9 mouse cellular contexts compared by ENCODE assay signal in genomic region chr2:6192820-6193590, GRCm38 (mm10). TPM values are rescaled to one million over a fixed set of nuclear protein-coding genes. Genes with fewer than 3 reads are reported as not detected.
DNase-seq lines count a peak whose midpoint lies in the region; ATAC-seq and TF ChIP-seq lines count a peak whose summit lies in the region.
"Had no signal": no experiment of that assay in that cellular context is flagged by ENCODE, and none has a peak within 500 bp of the region (broad histone marks: within the 10 kb centered on the region; RNA-seq: fewer than 3 reads in every experiment).

No protein-coding gene starts in this region.

- H3K4me1 ChIP-seq in forebrain, embryonic 16.5 days (replicated peaks; ENCODE audit: control insufficient read depth, insufficient read depth, low read length), result peaks cover 17% of the 10 kb centered on the region
- H3K4me1 ChIP-seq in hindbrain, embryonic 11.5 days (replicated peaks; ENCODE audit: control insufficient read depth, insufficient read depth, low read length), result peaks cover 3% of the 10 kb centered on the region; the same call in 1 of the 2 replicates
- no peaks in the 10 kb centered on the region; the same call in 1 of the 2 replicates for H3K4me1 ChIP-seq in lung, postnatal 0 days (ENCODE audit: insufficient read depth, low read depth, low read length)

- no peaks in the 10 kb centered on the region for H3K9me3 ChIP-seq in forebrain, embryonic 16.5 days (ENCODE audit: control insufficient read depth, low read length)
- H3K9me3 ChIP-seq in hindbrain, embryonic 11.5 days (ENCODE audit: control insufficient read depth, low read length), result no peaks in the 10 kb centered on the region
- H3K9me3 ChIP-seq in lung, postnatal 0 days (ENCODE audit: low read length), result no peaks in the 10 kb centered on the region
- H3K9me3 ChIP-seq: liver, embryonic 15.5 days had no signal

- DNase-seq in R1 (ENCODE audit: low read depth, low spot score), result peak; percentile 81
- DNase-seq in cerebellum, adult 18-20 months, result peak; percentile 68 to 73
- DNase-seq in hindbrain, embryonic 11.5 days (ENCODE audit: low spot score), result peak; percentile 78
- DNase-seq in layer of hippocampus, adult 2 months (ENCODE audit: low spot score in 2 of 2), result peak; percentile 71 to 74
- peak; percentile 91 for DNase-seq in lung, postnatal 0 days (ENCODE audit: low spot score)
- DNase-seq in retina, embryonic 14.5 days (ENCODE audit: low spot score), result peak; percentile 88

- 72% methylated on average over 20 of the region's 20 CpGs for WGBS in forebrain, embryonic 16.5 days
- 77% methylated on average over 20 of the region's 20 CpGs for WGBS in hindbrain, embryonic 11.5 days
- WGBS in lung, postnatal 0 days, result 63% methylated on average over 20 of the region's 20 CpGs

- no peak overlapping the region for H3K4me3 ChIP-seq in forebrain, embryonic 16.5 days (replicated peaks; ENCODE audit: low read length)
- H3K4me3 ChIP-seq in hindbrain, embryonic 11.5 days (ENCODE audit: low read depth, low read length), result no peak overlapping the region
- H3K4me3 ChIP-seq in layer of hippocampus, adult 2 months, result no peak overlapping the region
- no peak overlapping the region for H3K4me3 ChIP-seq in lung, postnatal 0 days (ENCODE audit: low read depth, low read length)
- H3K4me3 ChIP-seq: liver, embryonic 15.5 days had no signal

- no peak overlapping the region for H3K27ac ChIP-seq in forebrain, embryonic 16.5 days (ENCODE audit: low read length)
- H3K27ac ChIP-seq in hindbrain, embryonic 11.5 days (ENCODE audit: low read depth, low read length), result no peak overlapping the region
- no peak overlapping the region for H3K27ac ChIP-seq in layer of hippocampus, adult 2 months
- H3K27ac ChIP-seq in lung, postnatal 0 days (ENCODE audit: low read length), result no peak overlapping the region; the same call in 1 of the 2 replicates
- H3K27ac ChIP-seq: liver, embryonic 15.5 days had no signal

- no peak for TF ChIP-seq EP300 in lung, postnatal 0 days (IDR thresholded peaks at IDR 0.05)

- H3K9ac ChIP-seq in forebrain, embryonic 16.5 days (replicated peaks; ENCODE audit: low read depth, low read length), result no peak overlapping the region
- no peak overlapping the region for H3K9ac ChIP-seq in hindbrain, embryonic 11.5 days (ENCODE audit: low read depth, low read length)
- H3K9ac ChIP-seq in lung, postnatal 0 days (replicated peaks; ENCODE audit: low read depth), result no peak overlapping the region
- H3K9ac ChIP-seq: liver, embryonic 15.5 days had no signal

- H3K27me3 ChIP-seq in forebrain, embryonic 16.5 days (replicated peaks; ENCODE audit: control insufficient read depth, insufficient read depth, low read length), result no peaks in the 10 kb centered on the region
- no peaks in the 10 kb centered on the region for H3K27me3 ChIP-seq in hindbrain, embryonic 11.5 days (ENCODE audit: control insufficient read depth, insufficient read depth, low read length)
- H3K27me3 ChIP-seq in lung, postnatal 0 days (replicated peaks; ENCODE audit: insufficient read depth, low read length), result no peaks in the 10 kb centered on the region
- H3K27me3 ChIP-seq: liver, embryonic 15.5 days had no signal

- H3K4me2 ChIP-seq in forebrain, embryonic 16.5 days (ENCODE audit: low read length), result no peak overlapping the region
- no peak overlapping the region for H3K4me2 ChIP-seq in hindbrain, embryonic 11.5 days (replicated peaks; ENCODE audit: low read depth, low read length)
- no peak overlapping the region for H3K4me2 ChIP-seq in lung, postnatal 0 days (replicated peaks; ENCODE audit: low read depth, low read length)
- H3K4me2 ChIP-seq: liver, embryonic 15.5 days had no signal

- ATAC-seq in forebrain, embryonic 16.5 days, result peak; percentile 60
- ATAC-seq in hindbrain, embryonic 11.5 days (ENCODE audit: low FRiP score), result peak; percentile 42; the same call in 1 of the 2 replicates
- peak; percentile 54 for ATAC-seq in lung, postnatal 0 days
- ATAC-seq in activated CD4-positive, CD25-positive, alpha-beta regulatory T cell, adult 4 months, result no peak

- peak; percentile 86 for TF ChIP-seq CTCF in layer of hippocampus, adult 2 months (conservative IDR thresholded peaks at IDR 0.05)
- TF ChIP-seq CTCF in lung, postnatal 0 days (IDR thresholded peaks at IDR 0.05), result peak; percentile 90

- no peaks in the 10 kb centered on the region for H3K36me3 ChIP-seq in forebrain, embryonic 16.5 days (ENCODE audit: control insufficient read depth, insufficient read depth)
- H3K36me3 ChIP-seq in hindbrain, embryonic 11.5 days (ENCODE audit: control insufficient read depth, insufficient read depth, low read length), result no peaks in the 10 kb centered on the region
- no peaks in the 10 kb centered on the region for H3K36me3 ChIP-seq in lung, postnatal 0 days (ENCODE audit: insufficient read depth, low read length)
- H3K36me3 ChIP-seq: liver, embryonic 15.5 days had no signal

RNA-seq across cellular contexts. Expression of gene Echdc3, which starts 19.8 kb away (rescaled TPM):
- polyA plus RNA-seq in forebrain, embryonic 16.5 days (2015; fragmentation: Nextera tagmentation; extraction: Ambion mirVana), result 0.51 and 0.82 TPM in 2 replicates
- polyA plus RNA-seq in hindbrain, embryonic 11.5 days (2014; fragmentation: Nextera tagmentation; extraction: Ambion mirVana), result 2.4 and 2.6 TPM in 2 replicates
- under 1 TPM; 0.69 to 0.72 TPM for total RNA-seq in layer of hippocampus, adult 2 months (2021)
- 12.0 and 15.1 TPM in 2 replicates for polyA plus RNA-seq in lung, postnatal 0 days (2015; fragmentation: Nextera tagmentation; extraction: Ambion mirVana)
- not detected for polyA plus RNA-seq in activated CD4-positive, CD25-positive, alpha-beta regulatory T cell, adult 4 months (2017; shearing (Covaris generic))
